Mouse (Mus musculus) cerebellum, postnatal 25 days (tissue): ENCODE results near the gene Immp2l.
"Not testable (repeated sequence)": the region's sequence is repeated elsewhere in the genome, so short reads cannot be mapped to it uniquely, and the experiment has no call there.

Experiments
- DNase-seq, 2 experiments: peaks; one replicate each; pipeline ENCODE4 v3.0.0; 2021; ENCODE audit warnings: mixed read lengths in 2 of 2

The Immp2l gene

GRCm38 (mm10) chr12:41023511-41024421 lies at the start of gene Immp2l:
Immp2l (plus strand) TSS chr12:41024090.
- peak; percentile 92 to 95 for DNase-seq

- DNase-seq, result no peak
These were observed 45.0 kb upstream of the Immp2l start for GRCm38 (mm10) chr12:40978719-40979500.

GRCm38 (mm10) chr12:40979716-40980115 lies 44.2 kb upstream of the Immp2l start:
- DNase-seq, result peak; percentile 8 to 15

- no peak for DNase-seq
These were observed 43.7 kb upstream of the Immp2l start for GRCm38 (mm10) chr12:40980160-40980559.

GRCm38 (mm10) chr12:40983021-40983420 lies 40.9 kb upstream of the Immp2l start:
- no peak for DNase-seq

GRCm38 (mm10) chr12:40984735-40985134 lies 39.2 kb upstream of the Immp2l start:
- no peak for DNase-seq

- DNase-seq, result no peak
These were observed 38.1 kb upstream of the Immp2l start for GRCm38 (mm10) chr12:40985791-40986190.

- DNase-seq, result no peak
These were observed 35.4 kb upstream of the Immp2l start for GRCm38 (mm10) chr12:40988311-40989065.

GRCm38 (mm10) chr12:40991647-40992046 lies 32.2 kb upstream of the Immp2l start:
- no peak for DNase-seq

GRCm38 (mm10) chr12:40992237-40992636 lies 31.7 kb upstream of the Immp2l start:
- DNase-seq, result not testable (repeated sequence)

GRCm38 (mm10) chr12:40994846-40995245 lies 29.0 kb upstream of the Immp2l start:
- no peak for DNase-seq

- DNase-seq, result no peak
These were observed 28.1 kb upstream of the Immp2l start for GRCm38 (mm10) chr12:40995618-40996370.

- no peak for DNase-seq
These were observed 1.4 kb upstream of the Immp2l start for GRCm38 (mm10) chr12:41022516-41022915.

GRCm38 (mm10) chr12:41024512-41024911 lies 622 bp downstream of the Immp2l start:
- no peak for DNase-seq

- DNase-seq, result no peak
These were observed 3.6 kb downstream of the Immp2l start for GRCm38 (mm10) chr12:41027485-41027884.

GRCm38 (mm10) chr12:41031119-41031518 lies 7.2 kb downstream of the Immp2l start:
- DNase-seq, result no peak

- DNase-seq, result peak; percentile 72 to 76
These were observed 9.3 kb downstream of the Immp2l start for GRCm38 (mm10) chr12:41033196-41033595.

GRCm38 (mm10) chr12:41039834-41040233 lies 15.9 kb downstream of the Immp2l start:
- no peak for DNase-seq

- DNase-seq, result no peak
These were observed 17.8 kb downstream of the Immp2l start for GRCm38 (mm10) chr12:41041737-41042136.

- DNase-seq, result no peak
These were observed 20.7 kb downstream of the Immp2l start for GRCm38 (mm10) chr12:41044493-41045132.

GRCm38 (mm10) chr12:41047085-41047766 lies 23.3 kb downstream of the Immp2l start:
- no peak for DNase-seq
